ENCODE assay signal across 20 mouse cellular contexts in genomic region chr9:63086671-63087070, GRCm38 (mm10).
"Had no signal": no experiment of that assay in that cellular context is flagged by ENCODE, and none has a peak within 500 bp of the region (broad histone marks: within the 10 kb centered on the region; RNA-seq: fewer than 3 reads in every experiment).

No protein-coding gene starts in this region.

- DNase-seq: gastrocnemius, postnatal 14 days; heart, adult 18-20 months; heart, postnatal 10 days; heart, postnatal 4 days; kidney, adult 18-20 months; kidney, adult 8-10 months; kidney, postnatal 10 days; kidney, postnatal 25 days; layer of hippocampus, adult 9-11 months; layer of hippocampus, postnatal 36 days; liver; liver, embryonic 13.5 days had no signal

- H3K27ac ChIP-seq: heart, embryonic 10.5 days; hindbrain, embryonic 10.5 days; hindbrain, embryonic 12.5 days; hindbrain, embryonic 14.5 days; intestine, embryonic 15.5 days; limb, embryonic 10.5 days; limb, embryonic 12.5 days; liver, embryonic 13.5 days had no signal

- H3K4me3 ChIP-seq: heart, embryonic 10.5 days; heart, embryonic 12.5 days; hindbrain, embryonic 10.5 days; hindbrain, embryonic 12.5 days; intestine, embryonic 15.5 days; limb, embryonic 10.5 days; limb, embryonic 12.5 days; liver, embryonic 13.5 days had no signal
